Mouse (Mus musculus): ENCODE data around the gene Gkap1.
A peak's percentile ranks its signal among the peaks of the same experiment; 100 is the strongest.

Gkap1 gene

GRCm38 (mm10) chr13:58263546-58263945 is 12.0 kb downstream of the Gkap1 start:
- no peak for DNase-seq (ENCODE audit: low read depth, low spot score)

- no peak for DNase-seq (ENCODE audit: low read depth, low spot score)
Measured at GRCm38 (mm10) chr13:58261674-58262073, 13.8 kb downstream of the Gkap1 start.

GRCm38 (mm10) chr13:58253268-58253667 is 22.2 kb downstream of the Gkap1 start:
- no peak for DNase-seq (ENCODE audit: low read depth, low spot score)

GRCm38 (mm10) chr13:58248957-58249356 is 26.5 kb downstream of the Gkap1 start:
- no peak for DNase-seq (ENCODE audit: low read depth, low spot score)

- no peak for DNase-seq (ENCODE audit: low read depth, low spot score)
Measured at GRCm38 (mm10) chr13:58236536-58236935, 39.0 kb downstream of the Gkap1 start.

- no peak for DNase-seq (ENCODE audit: low read depth, low spot score)
Measured at GRCm38 (mm10) chr13:58232611-58233010, 42.9 kb downstream of the Gkap1 start.

GRCm38 (mm10) chr13:58232070-58232469 is 43.4 kb downstream of the Gkap1 start:
- no peak for DNase-seq (ENCODE audit: low read depth, low spot score)

- no peak for DNase-seq (ENCODE audit: low read depth, low spot score)
Measured at GRCm38 (mm10) chr13:58228624-58229023, 46.9 kb downstream of the Gkap1 start.

GRCm38 (mm10) chr13:58225694-58226093 is 49.8 kb downstream of the Gkap1 start:
- DNase-seq (ENCODE audit: low read depth, low spot score) = no peak

GRCm38 (mm10) chr13:58220206-58220605 is 55.3 kb downstream of the Gkap1 start:
- no peak for DNase-seq (ENCODE audit: low read depth, low spot score)

- no peak for DNase-seq (ENCODE audit: low read depth, low spot score)
Measured at GRCm38 (mm10) chr13:58217536-58217935, 58.0 kb downstream of the Gkap1 start.

GRCm38 (mm10) chr13:58216395-58216794 is 59.1 kb downstream of the Gkap1 start:
- no peak for DNase-seq (ENCODE audit: low read depth, low spot score)

- peak; percentile 75 for DNase-seq (ENCODE audit: low read depth, low spot score)
Measured at GRCm38 (mm10) chr13:58215592-58216341, 59.7 kb downstream of the Gkap1 start, which contains the start of gene Ubqln1. TSS of gene Ubqln1 (minus strand) at chr13:58215653.

- no peak for DNase-seq (ENCODE audit: low read depth, low spot score)
Measured at GRCm38 (mm10) chr13:58215253-58215591, 60.3 kb downstream of the Gkap1 start.

GRCm38 (mm10) chr13:58214346-58215252 is 60.9 kb downstream of the Gkap1 start:
- DNase-seq (ENCODE audit: low read depth, low spot score) = no peak

- no peak for DNase-seq (ENCODE audit: low read depth, low spot score)
Measured at GRCm38 (mm10) chr13:58213801-58214200, 61.7 kb downstream of the Gkap1 start.

- DNase-seq (ENCODE audit: low read depth, low spot score) = no peak
Measured at GRCm38 (mm10) chr13:58212530-58212929, 63.0 kb downstream of the Gkap1 start.

- DNase-seq (ENCODE audit: low read depth, low spot score) = no peak
Measured at GRCm38 (mm10) chr13:58210441-58210840, 65.1 kb downstream of the Gkap1 start.

GRCm38 (mm10) chr13:58206084-58206483 is 69.4 kb downstream of the Gkap1 start:
- DNase-seq (ENCODE audit: low read depth, low spot score) = no peak

GRCm38 (mm10) chr13:58204986-58205385 is 70.5 kb downstream of the Gkap1 start:
- DNase-seq (ENCODE audit: low read depth, low spot score) = no peak

GRCm38 (mm10) chr13:58204202-58204601 is 71.3 kb downstream of the Gkap1 start:
- no peak for DNase-seq (ENCODE audit: low read depth, low spot score)

GRCm38 (mm10) chr13:58202903-58203302 is 72.6 kb downstream of the Gkap1 start:
- no peak for DNase-seq (ENCODE audit: low read depth, low spot score)

- DNase-seq (ENCODE audit: low read depth, low spot score) = no peak
Measured at GRCm38 (mm10) chr13:58201908-58202307, 73.6 kb downstream of the Gkap1 start.

Data from embryo, embryonic 11.5 days (tissue).